Mouse (Mus musculus): ENCODE data around the gene Tcaim.
"Not testable (repeated sequence)": the region's sequence is repeated elsewhere in the genome, so short reads cannot be mapped to it uniquely, and the experiment has no call there.

The Tcaim gene

GRCm38 (mm10) chr9:122805053-122805844 is at the start of gene Tcaim:
Tcaim (plus strand) TSS chr9:122805539.
- in situ Hi-C loops (cut with MboI): no loop called here

- in situ Hi-C loops (cut with MboI): no loop called here
Observed at GRCm38 (mm10) chr9:122757614-122758013, 47.7 kb upstream of the Tcaim start.

GRCm38 (mm10) chr9:122760111-122760510 is 45.2 kb upstream of the Tcaim start:
- in situ Hi-C loops (cut with MboI): no loop called here

- in situ Hi-C loops (cut with MboI): no loop called here
Observed at GRCm38 (mm10) chr9:122785231-122785630, 20.1 kb upstream of the Tcaim start.

- in situ Hi-C loops (cut with MboI): no loop called here
Observed at GRCm38 (mm10) chr9:122786534-122786933, 18.8 kb upstream of the Tcaim start.

- in situ Hi-C loops (cut with MboI): no loop called here
Observed at GRCm38 (mm10) chr9:122805845-122806341, 554 bp downstream of the Tcaim start.

- in situ Hi-C loops (cut with MboI): no loop called here
Observed at GRCm38 (mm10) chr9:122807186-122807585, 1.8 kb downstream of the Tcaim start.

GRCm38 (mm10) chr9:122810212-122810611 is 4.9 kb downstream of the Tcaim start:
- in situ Hi-C loops (cut with MboI): no loop called here

GRCm38 (mm10) chr9:122812386-122812785 is 7.0 kb downstream of the Tcaim start:
- in situ Hi-C loops (cut with MboI): no loop called here

GRCm38 (mm10) chr9:122814775-122815174 is 9.4 kb downstream of the Tcaim start:
- in situ Hi-C loops (cut with MboI): no loop called here

- in situ Hi-C loops (cut with MboI): no loop called here
Observed at GRCm38 (mm10) chr9:122815239-122815851, 10.0 kb downstream of the Tcaim start.

- in situ Hi-C loops (cut with MboI): no loop called here
Observed at GRCm38 (mm10) chr9:122823374-122824017, 18.2 kb downstream of the Tcaim start.

GRCm38 (mm10) chr9:122826743-122827142 is 21.4 kb downstream of the Tcaim start:
- in situ Hi-C loops (cut with MboI): no loop called here

GRCm38 (mm10) chr9:122829826-122830380 is 24.6 kb downstream of the Tcaim start:
- in situ Hi-C loops (cut with MboI): no loop called here

GRCm38 (mm10) chr9:122836126-122836525 is 30.8 kb downstream of the Tcaim start:
- in situ Hi-C loops (cut with MboI): no loop called here

- in situ Hi-C loops (cut with MboI): no loop called here
Observed at GRCm38 (mm10) chr9:122836790-122837189, 31.5 kb downstream of the Tcaim start.

GRCm38 (mm10) chr9:122837216-122837615 is 31.9 kb downstream of the Tcaim start:
- in situ Hi-C loops (cut with MboI): no loop called here

GRCm38 (mm10) chr9:122837680-122838079 is 32.3 kb downstream of the Tcaim start:
- in situ Hi-C loops (cut with MboI): no loop called here

- in situ Hi-C loops (cut with MboI): no loop called here
Observed at GRCm38 (mm10) chr9:122843760-122844159, 38.4 kb downstream of the Tcaim start, which contains the start of gene Gm35549. Gm35549 (minus strand) TSS chr9:122844035.

- in situ Hi-C loops (cut with MboI): no loop called here
Observed at GRCm38 (mm10) chr9:122845621-122846020, 40.3 kb downstream of the Tcaim start.

- in situ Hi-C loops (cut with MboI): no loop called here
Observed at GRCm38 (mm10) chr9:122846156-122846555, 40.8 kb downstream of the Tcaim start.

GRCm38 (mm10) chr9:122847811-122848311 is 42.5 kb downstream of the Tcaim start:
- in situ Hi-C loops (cut with MboI): not testable (repeated sequence)

All from mature B cell (primary cell).